Mouse (Mus musculus) cerebellum, adult 11 months (tissue): ENCODE data around the gene Deup1.

Experiments used
- DNase-seq: peaks from one replicate; pipeline ENCODE4 v3.0.0; 2022

Deup1 gene

DNA sequence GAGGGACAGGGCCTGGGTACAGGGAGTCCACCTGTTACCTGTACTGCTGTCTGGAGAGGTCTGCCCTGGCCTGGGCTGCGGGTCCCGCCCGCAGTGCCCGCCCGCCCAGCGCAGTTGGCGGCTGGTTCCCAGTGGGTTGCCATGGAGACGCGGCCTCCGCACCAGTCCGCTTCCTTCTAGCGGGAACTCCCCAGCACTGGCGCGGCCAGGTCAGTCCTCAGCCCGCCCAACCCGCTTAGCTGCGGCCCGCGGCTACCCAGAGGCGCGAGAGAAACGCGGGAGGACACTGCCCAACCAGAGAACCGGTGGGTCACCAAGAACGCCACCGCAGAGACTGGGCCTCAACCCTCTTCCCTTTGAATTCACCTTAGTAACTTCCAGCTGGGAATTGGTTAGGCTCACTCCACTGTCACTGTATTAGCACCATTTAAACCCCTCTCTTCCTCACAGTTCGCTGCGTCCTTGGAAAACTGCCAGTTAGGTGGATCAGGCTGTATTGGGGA is at the start of gene Deup1:
Gene Deup1, minus strand, starts transcription at position 149 of the 503 bp plus-strand sequence.
- no peak for DNase-seq

DNA sequence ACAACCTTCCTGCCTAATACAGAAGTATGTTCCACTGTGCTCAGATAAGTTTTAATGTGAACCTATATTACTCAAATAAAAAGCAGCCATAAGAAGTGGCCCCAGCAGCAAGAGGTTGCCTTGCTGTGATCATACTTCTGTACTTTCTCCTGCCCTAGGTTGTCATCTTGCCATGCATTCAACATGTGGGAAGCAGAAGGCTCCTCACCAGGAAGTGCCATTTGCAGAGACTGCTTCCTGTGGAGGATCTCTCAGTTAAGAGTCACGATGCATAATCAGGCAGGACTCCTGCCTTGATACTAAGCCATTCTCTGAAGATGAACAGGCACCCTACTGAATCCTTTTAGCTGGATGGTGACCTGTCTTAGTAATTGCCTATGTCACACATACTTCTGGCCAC is 44.5 kb upstream of the Deup1 start:
- DNase-seq: no peak

DNA sequence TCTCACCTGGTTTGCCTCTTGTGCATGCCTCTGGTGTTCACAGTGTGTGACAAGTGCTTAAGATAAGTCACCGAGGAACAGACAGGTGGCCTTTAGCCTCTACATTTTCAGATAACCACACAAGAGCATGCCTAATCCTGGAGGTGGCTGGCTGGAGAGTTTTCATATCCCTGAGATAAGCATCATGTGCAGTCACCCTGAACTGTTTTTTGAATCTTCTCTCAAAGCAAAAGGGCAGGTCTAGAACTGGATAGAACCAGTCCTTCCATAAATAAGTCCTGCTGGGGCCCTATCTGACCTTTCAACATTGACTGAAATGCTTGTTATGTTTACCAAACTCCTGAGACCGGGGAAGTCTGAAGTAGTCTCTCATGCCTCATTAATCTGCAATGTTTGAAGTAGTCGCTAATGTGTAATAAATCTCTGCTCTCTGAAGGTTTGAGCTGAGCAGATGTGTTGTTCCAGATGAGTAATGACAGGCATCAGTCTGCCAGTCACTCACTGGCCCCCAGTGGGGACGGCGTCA is 42.3 kb upstream of the Deup1 start:
- DNase-seq: no peak

DNA sequence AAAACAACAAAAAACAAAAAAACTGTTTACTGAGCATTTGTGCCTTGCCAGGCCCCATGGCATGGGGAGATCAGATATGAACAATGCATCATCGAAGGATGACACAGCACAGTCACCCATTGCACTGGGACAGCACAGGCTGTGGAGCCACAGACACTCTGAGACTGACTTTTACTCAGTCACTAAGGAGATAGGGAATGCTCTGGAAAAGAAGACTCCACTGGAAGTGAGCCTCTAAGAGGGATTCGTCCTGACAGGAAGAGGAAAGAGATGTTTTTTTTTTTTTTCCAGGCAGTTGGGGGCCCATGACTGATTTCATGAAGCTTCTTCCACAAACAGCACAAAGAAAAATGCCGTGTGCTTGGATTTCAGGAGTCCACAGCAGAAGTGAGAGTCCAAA is 41.7 kb upstream of the Deup1 start:
- no peak for DNase-seq

DNA sequence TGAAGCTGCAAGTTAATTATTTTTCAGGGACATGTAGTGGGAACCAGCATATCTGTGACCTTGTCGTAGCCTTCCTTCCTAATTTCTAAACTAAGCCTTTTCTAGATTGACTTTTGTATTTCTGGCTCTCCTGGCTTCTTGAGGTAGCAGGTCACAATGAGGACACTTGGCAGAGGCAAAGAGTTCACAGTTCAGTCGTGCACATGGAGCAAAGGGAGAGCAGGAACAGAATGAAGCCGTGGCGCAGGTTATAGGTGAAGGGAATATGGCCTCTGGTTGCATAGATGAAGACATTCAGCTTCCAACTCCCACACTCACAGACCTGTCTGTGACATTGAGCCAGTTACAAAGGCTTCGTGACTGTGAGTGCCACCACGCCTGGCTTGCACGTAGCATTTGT is 36.9 kb upstream of the Deup1 start:
- DNase-seq: no peak

- no peak for DNase-seq
These were observed 31.3 kb upstream of the Deup1 start for GRCm38 (mm10) chr9:15659069-15659468.

GRCm38 (mm10) chr9:15658236-15658785 is 30.6 kb upstream of the Deup1 start:
- no peak for DNase-seq

GRCm38 (mm10) chr9:15653036-15653435 is 25.3 kb upstream of the Deup1 start:
- DNase-seq: no peak

- DNase-seq: no peak
These were observed 22.2 kb upstream of the Deup1 start for GRCm38 (mm10) chr9:15649977-15650376.

DNA sequence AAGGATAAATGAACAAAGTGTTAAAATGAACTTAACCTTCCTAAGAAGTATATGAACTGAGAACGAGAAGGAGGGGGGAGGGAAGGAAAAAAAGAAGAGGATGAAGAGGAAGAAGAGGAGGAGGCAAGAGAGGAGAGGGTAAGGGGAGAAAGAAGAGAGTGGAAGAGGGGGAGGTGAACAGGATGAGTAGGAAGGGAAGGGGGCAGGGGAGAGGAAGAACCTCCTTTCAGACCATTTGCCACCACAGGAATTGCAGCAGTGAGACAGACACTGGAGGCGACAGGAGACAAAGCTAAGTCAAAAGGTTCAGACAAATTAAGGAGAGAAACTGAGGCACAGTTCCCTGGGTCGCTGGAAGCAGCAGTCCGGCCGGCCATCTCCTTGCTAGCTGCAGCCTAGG is 349 bp downstream of the Deup1 start:
- no peak for DNase-seq

- no peak for DNase-seq
These were observed 3.0 kb downstream of the Deup1 start for GRCm38 (mm10) chr9:15624739-15625138.

GRCm38 (mm10) chr9:15619767-15620166 is 8.0 kb downstream of the Deup1 start:
- DNase-seq: no peak

DNA sequence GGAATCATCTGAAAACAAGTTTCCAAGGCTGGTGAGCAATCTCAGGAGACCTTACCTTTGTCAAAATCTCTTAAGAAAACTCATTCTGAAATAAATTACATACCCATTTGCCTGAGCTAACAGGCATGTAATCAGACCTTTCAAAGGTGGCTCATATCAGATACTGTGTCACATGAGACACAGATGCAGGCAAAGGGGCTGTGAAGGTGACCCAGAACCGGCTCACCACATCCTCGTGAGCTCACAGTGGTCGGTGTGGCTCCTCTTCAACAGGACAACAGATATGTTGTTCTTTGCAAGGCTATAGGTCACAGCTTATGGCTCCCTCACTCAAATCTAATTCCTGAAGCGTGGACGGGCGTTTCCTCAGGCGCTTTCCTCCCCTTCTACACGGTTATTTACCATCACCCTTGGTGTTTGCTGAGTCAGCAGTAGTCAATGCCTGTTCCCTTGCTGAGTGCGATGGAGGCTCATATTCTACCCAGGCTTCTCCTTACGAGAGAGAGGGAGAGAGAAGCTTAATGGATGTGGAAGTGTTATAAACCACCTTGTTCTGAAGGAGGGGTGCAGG is 8.6 kb downstream of the Deup1 start:
- DNase-seq: no peak

GRCm38 (mm10) chr9:15617061-15617460 is 10.7 kb downstream of the Deup1 start:
- DNase-seq: no peak

GRCm38 (mm10) chr9:15616471-15616870 is 11.3 kb downstream of the Deup1 start:
- no peak for DNase-seq

GRCm38 (mm10) chr9:15609280-15609930 is 18.3 kb downstream of the Deup1 start:
- no peak for DNase-seq

- no peak for DNase-seq
These were observed 20.1 kb downstream of the Deup1 start for GRCm38 (mm10) chr9:15607601-15608000.

DNA sequence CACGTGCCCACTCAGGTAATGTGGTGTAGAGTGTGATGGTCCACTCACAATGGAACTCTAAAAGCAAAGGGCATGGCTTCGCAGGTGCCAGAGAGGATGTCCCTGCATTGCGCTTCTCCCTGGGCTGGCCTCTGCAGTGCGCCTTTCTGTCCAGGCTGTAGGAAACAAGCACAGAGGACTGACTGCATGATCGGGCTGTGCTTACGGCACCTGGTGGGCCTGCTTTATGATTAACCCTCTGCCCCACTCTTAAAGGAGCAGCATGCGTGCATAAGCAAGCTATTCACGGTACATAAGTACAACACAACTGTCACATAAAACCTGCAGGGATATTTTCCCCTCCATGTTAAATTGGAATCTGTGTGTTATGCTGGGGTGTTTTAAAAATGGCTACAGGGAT is 24.6 kb downstream of the Deup1 start:
- no peak for DNase-seq

GRCm38 (mm10) chr9:15600859-15601540 is 26.7 kb downstream of the Deup1 start:
- no peak for DNase-seq

DNA sequence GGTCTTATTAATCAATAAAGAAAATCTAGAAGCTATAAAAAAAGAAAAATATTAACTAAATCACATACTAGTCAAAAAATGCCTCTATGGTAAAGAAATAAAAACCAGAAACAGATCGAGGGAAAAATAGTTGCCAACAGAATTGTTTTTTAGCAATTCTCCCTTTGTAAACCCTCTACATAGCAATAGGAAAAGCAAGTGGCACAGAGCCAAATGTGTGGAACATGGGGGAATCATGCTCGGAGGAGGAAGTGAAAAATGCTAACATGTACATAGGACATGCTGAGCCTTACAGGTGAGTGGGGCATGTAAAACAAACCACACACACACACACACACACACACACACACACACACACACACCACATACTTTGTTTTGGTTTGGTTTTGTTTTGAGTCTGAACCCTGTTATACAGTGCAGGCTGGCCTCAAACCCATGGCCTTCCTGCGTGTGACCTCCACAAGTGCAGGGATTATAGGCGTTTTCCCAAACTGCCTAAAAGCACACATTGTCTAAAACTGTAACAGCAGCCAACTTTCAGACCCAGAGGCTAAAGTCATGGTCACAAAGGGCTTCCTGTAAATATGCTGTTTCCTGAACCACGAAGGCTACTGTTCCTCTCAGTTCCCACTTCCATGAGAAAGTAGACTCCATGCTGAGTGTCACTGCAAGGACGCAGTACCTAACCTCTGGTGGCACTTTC is 27.4 kb downstream of the Deup1 start:
- no peak for DNase-seq

DNA sequence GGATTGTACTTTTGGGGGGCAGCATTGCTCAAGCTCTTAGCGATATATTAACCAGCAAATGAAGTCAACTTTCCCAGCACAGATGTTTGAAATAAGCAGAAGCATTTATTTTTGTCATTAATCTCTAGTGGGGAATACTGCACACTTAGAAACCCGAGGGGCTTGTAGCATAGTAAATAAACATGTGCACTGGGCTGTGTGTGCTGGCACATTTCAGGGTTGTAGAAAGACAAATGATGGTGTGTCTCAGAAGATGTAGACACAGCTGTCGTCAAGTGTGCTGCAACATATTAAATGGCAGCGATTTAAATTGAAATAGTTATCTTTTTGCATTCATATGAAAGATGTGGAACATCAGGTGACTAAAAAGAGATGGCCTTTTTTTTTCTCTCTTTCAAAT is 31.1 kb downstream of the Deup1 start:
- DNase-seq: no peak

DNA sequence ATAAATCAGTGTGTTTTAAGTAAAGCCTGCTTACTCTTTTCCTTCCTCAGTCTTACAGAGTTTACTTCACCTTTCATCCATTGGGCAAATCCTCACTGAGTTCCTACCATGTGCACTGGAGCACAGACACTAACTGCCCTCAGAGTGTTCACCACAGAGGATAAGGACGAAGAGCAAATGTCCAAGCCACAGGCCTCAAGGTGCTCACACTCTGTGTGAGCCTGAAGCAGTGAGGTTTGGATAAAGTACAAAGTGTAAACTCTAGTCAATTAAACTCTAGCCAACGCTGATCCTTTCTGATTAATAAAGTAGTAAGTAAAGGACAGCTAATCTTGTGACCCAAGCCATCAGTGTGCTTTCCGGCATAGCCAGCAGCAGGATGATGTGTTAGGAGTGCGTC is 33.6 kb downstream of the Deup1 start:
- no peak for DNase-seq
